Mouse (Mus musculus) MN1 (cell line): Measurements from ENCODE around the gene Olfr482.

ENCODE experiments used
- DNase-seq: peaks from one replicate; pipeline ENCODE4 v3.0.0-alpha.2; 2016; ENCODE audit warnings: low spot score

Olfr482 gene

DNA sequence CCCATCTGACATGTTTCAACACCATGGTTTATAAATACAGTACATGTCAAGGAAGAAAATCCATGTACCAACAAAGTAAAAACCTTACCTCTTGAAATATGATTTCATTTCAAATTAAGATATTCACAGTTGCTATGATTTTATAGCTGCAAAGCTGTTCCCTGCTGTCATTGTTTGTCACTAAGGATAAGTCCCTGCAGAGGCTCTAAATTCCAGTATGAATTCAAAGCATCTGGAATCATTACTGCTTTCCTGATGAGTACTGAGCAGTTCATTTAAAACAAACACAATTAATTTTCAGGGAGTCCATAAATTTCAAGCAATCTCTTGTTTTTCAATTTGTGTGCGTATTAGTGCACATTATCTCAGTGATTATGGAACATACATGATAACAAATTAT is at the start of gene Olfr482:
Olfr482 (minus strand) TSS at position 101 of the 400 bp plus-strand sequence.
- no peak for DNase-seq

GRCm38 (mm10) chr7:108127349-108127748 is 30.0 kb upstream of the Olfr482 start, which contains the start of gene Olfr484:
Gene Olfr484, minus strand, starts transcription at chr7:108127449.
- no peak for DNase-seq

- DNase-seq = no peak
Observed at GRCm38 (mm10) chr7:108121416-108121815, 24.0 kb upstream of the Olfr482 start.

DNA sequence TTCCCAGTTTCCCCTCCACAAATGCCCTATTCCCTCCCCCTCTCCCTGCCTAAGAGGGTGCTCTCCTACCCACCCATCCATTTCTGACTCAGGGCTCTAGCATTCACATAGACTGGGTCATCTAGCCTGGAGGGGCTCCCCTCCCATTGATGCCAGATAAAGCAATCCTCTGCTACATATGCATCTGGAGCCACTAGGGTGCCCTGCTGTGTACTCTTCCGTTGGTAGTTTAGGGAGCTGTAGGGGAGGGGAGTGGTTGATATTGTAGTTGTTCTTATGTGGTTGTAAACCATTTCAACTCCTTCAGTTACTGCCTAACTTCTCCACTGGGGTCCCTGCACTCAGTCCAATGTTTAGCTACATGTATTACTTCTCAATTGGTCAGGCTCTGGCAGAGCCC is 23.3 kb upstream of the Olfr482 start:
- DNase-seq = no peak

DNA sequence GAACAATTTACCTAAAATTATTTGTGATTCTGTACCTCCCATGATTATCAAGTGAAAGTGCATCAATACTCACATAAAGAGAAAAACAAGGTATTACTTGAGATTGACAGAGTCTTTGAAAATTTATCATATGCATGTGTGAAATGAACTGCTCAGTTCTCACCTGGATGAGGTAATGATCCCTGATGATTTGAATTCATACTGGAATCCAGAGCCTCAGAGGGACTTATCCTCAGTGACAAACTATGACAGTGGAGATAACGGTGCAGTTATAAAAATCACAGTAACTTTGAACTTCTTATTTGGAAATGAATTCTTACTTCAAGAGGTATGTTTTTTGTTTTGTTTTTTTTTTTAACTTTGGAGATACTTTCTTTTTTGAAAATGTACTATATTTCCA is 3.2 kb upstream of the Olfr482 start, which contains the start of gene Olfr483:
Olfr483 (plus strand) TSS at position 301 of the 400 bp plus-strand sequence.
- DNase-seq = no peak

- no peak for DNase-seq
Observed at GRCm38 (mm10) chr7:108079555-108079954, 17.8 kb downstream of the Olfr482 start, which contains the start of gene Olfr481. Gene Olfr481, plus strand, starts transcription at chr7:108079855.

- no peak for DNase-seq
Observed at GRCm38 (mm10) chr7:108067246-108067645, 30.1 kb downstream of the Olfr482 start, which contains the start of gene Olfr480. Gene Olfr480, minus strand, starts transcription at chr7:108067346.

- no peak for DNase-seq
Observed at GRCm38 (mm10) chr7:108050393-108050792, 47.0 kb downstream of the Olfr482 start, which contains the start of gene Olfr479. Gene Olfr479, plus strand, starts transcription at chr7:108050693.
